Comparison of ENCODE assay signal across 9 mouse cellular contexts in the genomic region with DNA sequence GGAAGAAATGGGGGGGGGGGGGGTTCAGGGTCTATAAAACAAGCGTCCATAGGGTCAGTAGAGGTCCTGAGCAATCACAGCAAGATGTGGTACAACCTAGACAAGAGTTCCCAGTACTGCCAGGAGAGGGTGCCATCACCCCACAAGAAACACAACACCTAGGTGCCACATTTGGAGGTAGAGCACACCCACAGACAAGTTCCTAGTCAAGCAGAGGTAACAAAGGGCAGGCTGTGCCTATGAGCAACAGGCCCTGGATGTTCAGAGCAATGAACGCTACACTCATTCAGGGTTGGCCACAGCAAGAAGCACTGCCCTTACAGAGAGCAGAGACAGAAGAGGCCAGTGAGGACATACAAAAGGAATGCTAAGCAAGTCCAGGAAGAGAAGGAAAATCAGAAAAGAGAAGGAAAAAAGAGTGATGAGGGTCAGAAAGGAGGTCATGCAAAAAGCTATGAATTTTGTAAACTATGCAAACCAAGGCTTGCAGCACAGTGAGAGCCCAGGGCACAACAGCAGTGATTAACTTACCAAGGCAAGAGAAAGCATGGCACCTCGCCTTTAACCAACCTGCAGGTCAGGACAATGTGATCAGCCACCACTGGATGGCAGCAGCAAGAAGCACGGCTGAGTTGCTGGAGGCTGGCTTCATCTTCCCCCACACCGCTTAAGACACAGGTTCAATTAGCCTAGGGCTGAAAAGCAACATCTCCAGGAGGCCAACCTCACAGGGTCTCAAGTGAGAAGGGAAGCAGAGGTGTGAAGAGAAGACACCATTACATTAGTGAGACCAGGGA. TPM values are rescaled to one million over a fixed set of nuclear protein-coding genes. Genes with fewer than 3 reads are reported as not detected.
A peak's percentile ranks its signal among the peaks of the same experiment; 100 is the strongest.
DNase-seq lines count a peak whose midpoint lies in the region; ATAC-seq and TF ChIP-seq lines count a peak whose summit lies in the region.
"Had no signal": no experiment of that assay in that cellular context is flagged by ENCODE, and none has a peak within 500 bp of the region (broad histone marks: within the 10 kb centered on the region; RNA-seq: fewer than 3 reads in every experiment).

No protein-coding gene starts in this region.

- no peak for TF ChIP-seq POLR2A in bone marrow macrophage, adult 2 months (IDR thresholded peaks at IDR 0.05; ENCODE audit: borderline replicate concordance, low read depth, low read length)

- no peak overlapping the region for H3K4me3 ChIP-seq in bone marrow macrophage, adult 2 months (ENCODE audit: insufficient read depth, low read length)
- no peak overlapping the region for H3K4me3 ChIP-seq in heart, embryonic 16.5 days (ENCODE audit: low read length)
- H3K4me3 ChIP-seq in liver, embryonic 14.5 days (ENCODE audit: insufficient read depth in 1 of 2, low read depth in 2 of 2, low read length in 2 of 2) = no peak overlapping the region
- H3K4me3 ChIP-seq in neural tube, embryonic 13.5 days = no peak overlapping the region
- H3K4me3 ChIP-seq in stomach, postnatal 0 days (ENCODE audit: low read depth, low read length) = no peak overlapping the region
- H3K4me3 ChIP-seq: erythroblast, embryonic 14.5 days had no signal

- no peak overlapping the region for H3K27ac ChIP-seq in bone marrow macrophage, adult 2 months (ENCODE audit: insufficient read depth, low read depth, low read length)
- H3K27ac ChIP-seq in heart, embryonic 16.5 days (ENCODE audit: low read length) = no peak overlapping the region
- no peak overlapping the region for H3K27ac ChIP-seq in liver, embryonic 14.5 days
- H3K27ac ChIP-seq in neural tube, embryonic 13.5 days (replicated peaks) = no peak overlapping the region
- H3K27ac ChIP-seq in stomach, postnatal 0 days (replicated peaks) = no peak overlapping the region

- peaks cover 43% of the 10 kb centered on the region for H3K36me3 ChIP-seq in heart, embryonic 16.5 days (ENCODE audit: control insufficient read depth, insufficient read depth)
- peaks cover 33% of the 10 kb centered on the region for H3K36me3 ChIP-seq in liver, embryonic 14.5 days (replicated peaks; ENCODE audit: control insufficient read depth, insufficient read depth, low read depth)
- H3K36me3 ChIP-seq in neural tube, embryonic 13.5 days = peaks cover 80% of the 10 kb centered on the region
- peaks cover 29% of the 10 kb centered on the region for H3K36me3 ChIP-seq in stomach, postnatal 0 days (ENCODE audit: control insufficient read depth, insufficient read depth, low read length)

- ATAC-seq in erythroblast, adult 5-6 weeks (replicated peaks; ENCODE audit: low FRiP score, poor library complexity, severe bottlenecking) = 0 out of 2 replicates have a peak, but pooled peaks have one; percentile 29
- peak; percentile 57 for ATAC-seq in heart, embryonic 16.5 days (replicated peaks; ENCODE audit: extremely low read depth, insufficient read depth, low FRiP score)
- ATAC-seq in liver, embryonic 14.5 days (ENCODE audit: insufficient read depth) = peak; percentile 46; the same call in 1 of the 2 replicates
- peak; percentile 51 for ATAC-seq in neural tube, embryonic 13.5 days (ENCODE audit: low read depth)
- peak; percentile 80 for ATAC-seq in stomach, postnatal 0 days (ENCODE audit: low FRiP score, low TSS enrichment)

- H3K4me1 ChIP-seq in bone marrow macrophage, adult 2 months (ENCODE audit: control insufficient read depth, insufficient read depth, low read length) = peaks cover 37% of the 10 kb centered on the region
- no peaks in the 10 kb centered on the region for H3K4me1 ChIP-seq in heart, embryonic 16.5 days (ENCODE audit: control insufficient read depth, insufficient read depth, low read length)
- no peaks in the 10 kb centered on the region for H3K4me1 ChIP-seq in liver, embryonic 14.5 days (replicated peaks; ENCODE audit: control insufficient read depth in 2 of 2, insufficient read depth in 2 of 2, low read length in 1 of 2)
- peaks cover 17% of the 10 kb centered on the region for H3K4me1 ChIP-seq in neural tube, embryonic 13.5 days (replicated peaks)
- no peaks in the 10 kb centered on the region for H3K4me1 ChIP-seq in stomach, postnatal 0 days (replicated peaks; ENCODE audit: control insufficient read depth, insufficient read depth)

- WGBS in heart, embryonic 16.5 days = 31% methylated on average over 5 of the region's 5 CpGs
- WGBS in liver, embryonic 14.5 days (ENCODE audit: insufficient replicate concordance) = 44% methylated on average over 5 of the region's 5 CpGs
- WGBS in neural tube, embryonic 13.5 days = 35% methylated on average over 5 of the region's 5 CpGs
- 26% methylated on average over 4 of the region's 5 CpGs for WGBS in stomach, postnatal 0 days

- H3K9ac ChIP-seq in heart, embryonic 16.5 days (ENCODE audit: low read length) = no peak overlapping the region
- no peak overlapping the region for H3K9ac ChIP-seq in liver, embryonic 14.5 days (replicated peaks)
- H3K9ac ChIP-seq in neural tube, embryonic 13.5 days = no peak overlapping the region
- no peak overlapping the region for H3K9ac ChIP-seq in stomach, postnatal 0 days (ENCODE audit: low read length)

- TF ChIP-seq CTCF in bone marrow macrophage, adult 2 months (IDR thresholded peaks at IDR 0.05; ENCODE audit: low read depth, low read length) = 0 out of 2 replicates have a peak, but pooled peaks have one; percentile 30
- peak; percentile 84 for TF ChIP-seq CTCF in liver, embryonic 14.5 days (IDR thresholded peaks at IDR 0.05; ENCODE audit: low read depth)
- peak; percentile 91 for TF ChIP-seq CTCF in stomach, postnatal 0 days (IDR thresholded peaks at IDR 0.05; ENCODE audit: low read depth)

- no peak for TF ChIP-seq EP300 in liver, embryonic 14.5 days (IDR thresholded peaks at IDR 0.05; ENCODE audit: low read depth)
- no peak for TF ChIP-seq EP300 in stomach, postnatal 0 days (optimal IDR thresholded peaks at IDR 0.05)

- H3K4me2 ChIP-seq in heart, embryonic 16.5 days (ENCODE audit: low read depth, low read length) = no peak overlapping the region
- no peak overlapping the region for H3K4me2 ChIP-seq in liver, embryonic 14.5 days (ENCODE audit: low read depth)
- H3K4me2 ChIP-seq in neural tube, embryonic 13.5 days = no peak overlapping the region
- H3K4me2 ChIP-seq in stomach, postnatal 0 days (replicated peaks; ENCODE audit: low read depth) = no peak overlapping the region

- peak; percentile 86 for DNase-seq in CD4-positive, CD25-positive, alpha-beta regulatory T cell, adult 2 months (ENCODE audit: low read depth, low spot score)
- peak; percentile 82 for DNase-seq in kidney, postnatal 14 days
- peak in 2 of 3 experiments; percentile 9 to 18 for DNase-seq in liver, embryonic 14.5 days (ENCODE audit: low read depth in 3 of 3, low spot score in 3 of 3)
- peak; percentile 81 for DNase-seq in stomach, postnatal 0 days (ENCODE audit: low spot score)

- H3K9me3 ChIP-seq in heart, embryonic 16.5 days (replicated peaks; ENCODE audit: control insufficient read depth, low read length) = no peaks in the 10 kb centered on the region
- no peaks in the 10 kb centered on the region for H3K9me3 ChIP-seq in liver, embryonic 14.5 days (ENCODE audit: control insufficient read depth, low read length)
- no peaks in the 10 kb centered on the region for H3K9me3 ChIP-seq in neural tube, embryonic 13.5 days
- no peaks in the 10 kb centered on the region for H3K9me3 ChIP-seq in stomach, postnatal 0 days (ENCODE audit: control insufficient read depth, low read length)

- no peaks in the 10 kb centered on the region for H3K27me3 ChIP-seq in heart, embryonic 16.5 days (ENCODE audit: control insufficient read depth, insufficient read depth, low read length)
- no peaks in the 10 kb centered on the region for H3K27me3 ChIP-seq in liver, embryonic 14.5 days (ENCODE audit: control insufficient read depth, insufficient read depth, low read length)
- no peaks in the 10 kb centered on the region for H3K27me3 ChIP-seq in neural tube, embryonic 13.5 days
- H3K27me3 ChIP-seq in stomach, postnatal 0 days (ENCODE audit: control insufficient read depth, insufficient read depth, low read length) = no peaks in the 10 kb centered on the region

RNA-seq across cellular contexts. Expression of a gene that starts 59.4 kb away (rescaled TPM):
- polyA plus RNA-seq in bone marrow macrophage, adult 2 months (2012; ENCODE audit: insufficient read depth, insufficient read length, missing spikeins) = 16.8 and 17.2 TPM in 2 replicates
- 11.0 and 12.7 TPM in 2 replicates for total RNA-seq in erythroblast, adult 5-6 weeks (2015; ENCODE audit: low replicate concordance)
- 39.6 and 47.5 TPM in 2 replicates for total RNA-seq in erythroblast, adult 5-6 weeks (2017; ENCODE audit: low replicate concordance)
- polyA plus RNA-seq in heart, embryonic 16.5 days (2015; fragmentation: Nextera tagmentation; extraction: Ambion mirVana) = 2.1 TPM in 2 replicates
- polyA plus RNA-seq in liver, embryonic 14.5 days (2012; rRNA removed) = 4.3 and 5.7 TPM in 2 replicates
- polyA plus RNA-seq in liver, embryonic 14.5 days (2014; fragmentation: Nextera tagmentation; extraction: Ambion mirVana) = 2.1 and 2.3 TPM in 2 replicates
- polyA plus RNA-seq in neural tube, embryonic 13.5 days (2015; fragmentation: Nextera tagmentation; extraction: Ambion mirVana) = 3.7 and 4.1 TPM in 2 replicates
- 2.1 TPM in 2 replicates for polyA plus RNA-seq in stomach, postnatal 0 days (2015; fragmentation: Nextera tagmentation; extraction: Ambion mirVana)

Comparison
In these comparisons a context has a peak if more than half of its experiments do, and no peak if none do; other contexts are left out.
1. DNase-seq: peak in every context shown above with its lines; median percentile 86 in CD4-positive, CD25-positive, alpha-beta regulatory T cell, adult 2 months; 82 in kidney, postnatal 14 days; 81 in stomach, postnatal 0 days; 14 in liver, embryonic 14.5 days.
2. CTCF ChIP-seq: peak in every context shown above with its lines; median percentile 91 in stomach, postnatal 0 days; 84 in liver, embryonic 14.5 days; 30 in bone marrow macrophage, adult 2 months.
3. ATAC-seq: peak in every context shown above with its lines; median percentile 80 in stomach, postnatal 0 days; 57 in heart, embryonic 16.5 days; 51 in neural tube, embryonic 13.5 days; 46 in liver, embryonic 14.5 days; 29 in erythroblast, adult 5-6 weeks.